Mouse (Mus musculus): ENCODE measurements around the gene C5ar2. TPM values are rescaled to one million over a fixed set of nuclear protein-coding genes. Genes with fewer than 3 reads are reported as not detected.
A peak's percentile ranks its signal among the peaks of the same experiment; 100 is the strongest.
"Not testable (repeated sequence)": the region's sequence is repeated elsewhere in the genome, so short reads cannot be mapped to it uniquely, and the experiment has no call there.

Gene C5ar2
- total RNA-seq, 2 experiments from 2014 or later: 3.5 to 4.5 TPM

- ATAC-seq (replicated peaks; ENCODE audit: low FRiP score, low TSS enrichment, poor library complexity, severe bottlenecking): no peak
Measured at GRCm38 (mm10) chr7:16261097-16261496, 17.1 kb upstream of the C5ar2 start.

GRCm38 (mm10) chr7:16259110-16259590 lies 15.2 kb upstream of the C5ar2 start, which contains the start of gene C5ar1:
Gene C5ar1, minus strand, starts transcription at chr7:16259540.
- ATAC-seq (replicated peaks; ENCODE audit: low FRiP score, low TSS enrichment, poor library complexity, severe bottlenecking): no peak

DNA sequence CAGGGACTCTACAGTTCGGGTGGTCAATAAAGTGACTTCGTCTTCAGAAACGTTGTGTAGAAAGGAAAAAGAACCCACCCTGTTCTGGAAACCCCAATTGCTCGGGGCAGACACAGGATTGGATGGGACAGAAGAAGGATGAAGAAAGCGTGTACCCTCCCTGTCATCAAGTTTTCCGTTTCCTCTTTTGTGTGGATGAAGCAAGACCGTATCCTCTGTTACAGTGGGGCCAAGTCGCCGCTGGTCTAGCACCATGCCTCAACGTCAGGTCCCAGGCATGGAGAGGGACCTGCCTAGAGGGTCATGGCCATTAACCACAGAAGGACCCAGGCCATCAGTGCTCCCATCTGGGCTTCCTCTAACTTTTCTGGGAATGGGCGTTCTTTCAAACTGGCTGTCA lies 13.9 kb upstream of the C5ar2 start:
- ATAC-seq (replicated peaks; ENCODE audit: low FRiP score, low TSS enrichment, poor library complexity, severe bottlenecking): no peak

GRCm38 (mm10) chr7:16255963-16256362 lies 12.0 kb upstream of the C5ar2 start:
- not testable (repeated sequence) for ATAC-seq (replicated peaks; ENCODE audit: low FRiP score, low TSS enrichment, poor library complexity, severe bottlenecking)

DNA sequence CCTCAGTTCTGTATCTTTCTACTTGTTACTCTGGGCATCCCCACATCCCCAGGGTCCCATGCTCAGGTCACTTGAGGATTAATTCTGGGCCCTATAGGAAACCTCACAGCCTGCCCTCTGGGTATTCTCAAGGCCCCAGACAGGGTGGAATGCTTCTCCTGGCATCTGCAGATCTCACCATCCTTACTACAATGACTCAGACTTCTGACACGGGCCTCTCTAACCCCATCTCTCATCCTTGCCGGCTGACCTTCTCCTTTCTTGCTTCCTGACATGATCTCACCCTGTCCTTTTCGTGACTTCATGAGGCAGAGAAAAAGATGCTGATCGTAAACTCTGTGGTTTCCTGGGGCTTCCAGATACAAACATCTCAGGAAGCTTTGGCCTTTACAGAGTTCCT lies 10.2 kb upstream of the C5ar2 start:
- no peak for ATAC-seq (replicated peaks; ENCODE audit: low FRiP score, low TSS enrichment, poor library complexity, severe bottlenecking)

DNA sequence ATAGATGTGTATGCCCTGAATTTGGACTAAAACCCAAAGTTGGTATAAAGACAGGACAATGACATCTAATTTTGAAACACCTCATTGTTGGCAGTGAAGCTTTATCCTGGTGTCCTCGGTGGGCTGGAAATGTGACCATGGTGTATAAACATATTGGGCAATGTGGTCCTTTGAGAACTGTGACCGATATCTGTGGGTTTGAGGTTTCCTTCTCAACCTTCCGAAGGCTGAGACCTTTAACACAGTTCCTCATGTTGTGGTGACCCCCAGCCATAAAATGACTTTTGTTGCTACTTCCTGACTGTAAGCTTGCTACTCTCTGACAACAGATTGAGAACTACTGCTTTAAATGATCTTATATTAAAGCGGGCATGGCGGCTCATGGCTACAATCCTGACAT lies 6.7 kb upstream of the C5ar2 start:
- no peak for ATAC-seq (replicated peaks; ENCODE audit: low FRiP score, low TSS enrichment, poor library complexity, severe bottlenecking)

GRCm38 (mm10) chr7:16245958-16246357 lies 2.0 kb upstream of the C5ar2 start:
- no peak for ATAC-seq (replicated peaks; ENCODE audit: low FRiP score, low TSS enrichment, poor library complexity, severe bottlenecking)

- ATAC-seq (replicated peaks; ENCODE audit: low FRiP score, low TSS enrichment, poor library complexity, severe bottlenecking): no peak
Measured at GRCm38 (mm10) chr7:16242198-16242597, 1.8 kb downstream of the C5ar2 start.

DNA sequence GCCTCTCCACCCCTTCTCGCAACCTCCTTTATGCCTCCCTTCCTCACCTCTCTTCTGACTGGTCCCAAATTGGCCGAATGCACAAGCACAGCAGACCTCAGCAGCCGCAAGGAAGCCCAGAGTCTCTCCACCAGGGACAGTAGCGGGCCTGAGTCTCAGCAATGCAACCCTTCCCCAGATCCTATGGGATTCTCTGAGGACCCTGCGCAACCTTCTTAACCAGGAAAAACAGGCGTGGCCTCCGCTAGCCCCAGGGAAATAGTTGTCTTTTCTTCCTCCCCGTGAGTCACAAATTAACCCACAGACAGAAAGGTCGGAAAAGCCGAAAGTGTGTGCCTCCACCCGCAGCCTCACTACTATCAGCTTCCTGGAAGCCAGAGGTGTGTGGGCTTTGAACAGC lies 2.2 kb downstream of the C5ar2 start:
- ATAC-seq (replicated peaks; ENCODE audit: low FRiP score, low TSS enrichment, poor library complexity, severe bottlenecking): no peak

- peak; percentile 2; the same call in 1 of the 2 replicates for ATAC-seq (replicated peaks; ENCODE audit: low FRiP score, low TSS enrichment, poor library complexity, severe bottlenecking)
Measured at GRCm38 (mm10) chr7:16240978-16241303, 3.0 kb downstream of the C5ar2 start.

- peak; percentile 81 for ATAC-seq (replicated peaks; ENCODE audit: low FRiP score, low TSS enrichment, poor library complexity, severe bottlenecking)
Measured at GRCm38 (mm10) chr7:16240281-16240977, 3.5 kb downstream of the C5ar2 start.

DNA sequence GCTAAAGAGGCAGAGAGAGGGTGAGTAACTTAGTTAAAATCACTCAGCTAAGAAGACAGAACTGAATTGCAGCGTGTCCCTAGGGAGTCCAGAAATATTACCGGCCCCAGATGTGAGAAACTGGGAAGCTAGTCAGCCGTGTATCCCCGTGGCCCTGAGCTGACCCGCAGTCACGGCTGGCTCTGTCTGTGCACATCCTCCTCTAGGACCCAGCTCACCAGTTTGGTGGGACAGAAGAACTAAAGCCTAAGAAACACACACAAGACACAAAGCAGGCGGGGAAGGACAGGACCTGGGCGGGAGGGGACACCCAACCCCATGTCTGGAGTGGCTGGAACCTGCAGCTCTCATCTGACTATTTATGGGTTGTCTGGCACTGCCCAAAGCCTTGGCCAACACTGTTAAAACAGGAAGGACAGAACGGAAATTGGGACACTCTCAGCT lies 4.4 kb downstream of the C5ar2 start:
- no peak for ATAC-seq (replicated peaks; ENCODE audit: low FRiP score, low TSS enrichment, poor library complexity, severe bottlenecking)

- no peak for ATAC-seq (replicated peaks; ENCODE audit: low FRiP score, low TSS enrichment, poor library complexity, severe bottlenecking)
Measured at GRCm38 (mm10) chr7:16229869-16230268, 14.1 kb downstream of the C5ar2 start.

- ATAC-seq (replicated peaks; ENCODE audit: low FRiP score, low TSS enrichment, poor library complexity, severe bottlenecking): peak; percentile 97
Measured at GRCm38 (mm10) chr7:16221582-16222272, 22.2 kb downstream of the C5ar2 start, which contains the start of gene Dhx34. Gene Dhx34, minus strand, starts transcription at chr7:16222037.

DNA sequence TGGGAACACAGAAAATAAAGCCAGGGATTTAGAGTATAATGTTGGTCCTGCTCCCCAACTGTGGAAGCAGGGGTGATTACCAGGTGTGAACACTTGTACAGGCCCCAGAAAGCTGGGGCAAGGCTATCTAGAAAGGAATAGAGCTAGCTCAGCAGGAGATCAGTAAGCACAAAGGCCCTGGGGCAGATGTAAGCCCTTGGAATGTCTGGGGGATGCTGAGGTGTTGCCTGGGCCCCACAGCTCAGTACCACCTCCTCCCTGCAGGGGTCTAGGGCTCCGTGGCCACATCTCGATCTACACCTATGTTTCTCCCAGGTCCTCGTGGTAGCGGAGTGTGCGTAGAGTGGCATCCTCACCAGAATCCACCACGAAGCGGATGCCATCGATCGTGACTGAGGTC lies 30.0 kb downstream of the C5ar2 start:
- no peak for ATAC-seq (replicated peaks; ENCODE audit: low FRiP score, low TSS enrichment, poor library complexity, severe bottlenecking)

- no peak for ATAC-seq (replicated peaks; ENCODE audit: low FRiP score, low TSS enrichment, poor library complexity, severe bottlenecking)
Measured at GRCm38 (mm10) chr7:16213196-16213595, 30.8 kb downstream of the C5ar2 start.

DNA sequence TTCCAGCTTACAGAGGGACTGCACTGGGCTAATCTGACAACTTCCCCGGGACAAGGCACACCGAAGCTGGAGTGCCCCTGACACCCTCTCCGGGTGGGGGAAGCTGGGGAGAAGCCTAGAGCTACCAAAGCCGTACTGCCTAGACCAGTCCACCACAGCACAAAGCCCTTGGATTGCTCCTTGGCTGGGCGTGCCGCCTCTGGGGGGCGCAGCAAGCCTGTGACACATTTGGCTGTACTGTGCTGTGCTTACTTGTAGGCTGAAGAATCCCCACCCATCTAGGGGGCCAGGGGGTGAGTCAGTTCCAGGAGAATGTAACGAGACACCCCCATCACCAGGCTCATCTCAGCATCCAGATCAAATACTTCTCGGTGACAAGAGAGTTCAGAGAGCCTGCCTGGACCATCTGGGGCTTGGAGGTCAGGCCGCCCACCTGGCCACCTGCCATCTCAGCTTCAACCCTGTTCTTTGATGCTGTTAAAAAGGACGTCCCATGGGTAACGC lies 33.0 kb downstream of the C5ar2 start:
- ATAC-seq (replicated peaks; ENCODE audit: low FRiP score, low TSS enrichment, poor library complexity, severe bottlenecking): no peak

DNA sequence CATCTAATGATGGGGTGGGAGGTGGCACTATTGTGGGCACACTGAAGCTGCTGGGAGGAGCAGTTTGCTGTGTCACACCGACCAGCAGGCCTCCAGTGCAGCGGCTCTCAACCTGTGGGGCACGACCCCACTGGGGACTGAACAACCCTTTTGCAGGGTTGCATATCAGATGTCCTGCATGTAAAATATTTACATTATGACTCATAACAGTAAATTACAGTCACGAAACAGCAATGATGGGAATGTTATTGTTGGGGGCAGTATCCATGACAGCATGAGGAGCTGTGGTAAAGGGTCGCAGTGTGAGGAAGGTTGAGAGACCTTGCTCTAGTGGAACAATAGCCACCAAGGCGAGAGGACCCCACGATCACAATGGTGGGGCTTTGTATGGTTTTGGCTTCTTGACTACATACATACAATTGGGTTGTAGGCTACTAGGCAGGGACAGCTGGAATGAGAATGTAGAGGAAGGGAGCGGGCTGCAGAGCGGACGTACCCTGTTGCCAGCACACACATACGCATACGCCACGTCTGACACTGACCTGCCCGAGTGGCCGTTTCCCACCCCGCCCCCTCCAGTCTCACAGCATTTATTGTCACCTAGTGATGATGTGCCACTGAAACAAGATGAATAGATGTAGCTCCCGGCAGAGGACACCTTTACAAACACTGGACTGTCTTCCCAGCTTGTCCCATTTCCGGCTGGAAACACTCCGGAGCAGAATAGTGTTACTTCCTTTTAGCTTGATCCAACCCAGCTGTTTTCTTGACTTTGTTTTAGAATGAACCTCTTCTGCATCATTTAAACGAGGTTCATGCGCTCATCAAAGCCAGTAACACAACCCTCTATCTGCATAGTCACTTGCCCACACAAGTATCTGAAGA lies 34.9 kb downstream of the C5ar2 start:
- no peak for ATAC-seq (replicated peaks; ENCODE audit: low FRiP score, low TSS enrichment, poor library complexity, severe bottlenecking)

- ATAC-seq (replicated peaks; ENCODE audit: low FRiP score, low TSS enrichment, poor library complexity, severe bottlenecking): no peak
Measured at GRCm38 (mm10) chr7:16207496-16207895, 36.5 kb downstream of the C5ar2 start.

- no peak for ATAC-seq (replicated peaks; ENCODE audit: low FRiP score, low TSS enrichment, poor library complexity, severe bottlenecking)
Measured at GRCm38 (mm10) chr7:16207076-16207475, 36.9 kb downstream of the C5ar2 start.

Measured in megakaryocyte-erythroid progenitor cell, adult 5-6 weeks (primary cell).